Mouse (Mus musculus) c-Kit-positive CD71-negative TER-119-negative erythroid progenitor cells, embryonic 14.5 days (primary cell): Measurements from ENCODE around the gene Hnrnpab.

Source experiments
- DNase-seq: peaks from one replicate; pipeline ENCODE4 v3.0.0-alpha.2; 2013; ENCODE audit warnings: low read depth

The Hnrnpab gene

DNA sequence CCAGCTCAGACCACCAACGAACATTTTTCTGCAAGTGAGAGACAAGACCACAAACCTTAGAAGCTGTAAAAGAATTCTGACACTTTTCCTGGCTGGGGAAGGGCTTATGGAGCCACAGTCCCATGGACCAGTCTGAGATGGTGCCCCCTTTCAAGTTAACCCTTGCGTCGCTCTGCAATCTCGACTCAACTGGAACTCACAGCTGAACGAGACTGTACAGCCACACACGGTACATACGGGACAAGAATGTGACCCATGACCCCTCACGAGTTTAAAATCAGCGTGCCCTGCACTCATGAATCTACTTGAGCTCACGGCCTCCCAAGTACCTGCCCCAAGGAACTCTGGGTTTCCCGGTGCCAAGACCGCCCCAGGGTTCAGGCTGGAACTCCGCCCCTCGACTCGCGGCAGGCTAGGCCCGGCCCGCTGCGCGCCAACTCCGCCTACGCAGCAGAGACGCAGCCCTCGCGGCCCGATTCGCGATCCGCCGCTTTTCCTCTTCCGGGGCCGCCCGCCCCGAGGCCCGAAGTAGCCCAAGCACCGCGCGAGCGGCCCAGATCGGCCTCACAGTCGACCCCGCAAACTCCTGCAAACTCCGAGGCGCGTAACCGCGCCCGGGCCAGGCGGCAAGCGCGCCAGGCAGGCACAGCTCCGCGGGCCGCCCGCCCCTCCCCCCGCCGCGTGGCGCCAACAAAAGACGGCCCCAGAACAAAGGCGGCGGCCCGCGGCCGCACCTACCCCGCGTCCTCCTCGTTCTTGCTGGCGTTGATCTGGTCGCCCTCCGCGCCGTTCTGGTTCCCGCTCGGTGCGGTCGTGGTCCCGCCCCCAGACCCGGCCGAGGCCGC is 823 bp downstream of the Hnrnpab start:
- peak; percentile 66 for DNase-seq

GRCm38 (mm10) chr11:51602253-51602652 is 4.4 kb downstream of the Hnrnpab start:
- DNase-seq, result no peak

- no peak for DNase-seq
These were observed 9.1 kb downstream of the Hnrnpab start for GRCm38 (mm10) chr11:51597553-51597952.

DNA sequence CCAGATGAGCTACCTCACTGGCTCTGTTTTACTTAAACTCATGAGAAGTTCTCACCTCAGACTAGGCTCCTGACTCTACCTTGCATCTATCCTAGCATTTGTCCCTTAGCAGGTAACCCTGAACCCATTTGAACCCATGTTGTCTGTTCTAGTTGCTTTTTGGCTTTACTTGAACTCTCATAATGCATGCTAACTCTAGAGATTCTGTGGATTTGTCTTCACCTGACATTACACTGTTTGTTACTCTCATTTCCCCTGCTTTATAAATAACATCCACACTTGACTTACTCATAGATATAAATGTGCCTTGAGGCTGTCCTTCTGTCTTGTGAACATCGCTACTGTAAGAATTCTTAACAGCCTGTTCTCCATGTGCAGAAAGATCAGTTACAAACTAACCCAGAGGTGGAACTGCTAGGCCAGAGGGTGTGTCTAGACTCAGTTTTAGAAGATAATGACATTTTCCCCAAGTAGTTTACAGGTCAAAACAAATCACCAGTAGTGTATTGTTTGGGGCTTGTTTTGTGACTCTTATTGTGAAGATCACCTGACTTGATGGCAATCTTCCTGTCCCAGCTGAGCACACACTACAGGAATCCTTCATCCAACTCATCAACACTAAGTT is 11.1 kb downstream of the Hnrnpab start:
- no peak for DNase-seq

GRCm38 (mm10) chr11:51594715-51595350 is 11.8 kb downstream of the Hnrnpab start:
- DNase-seq, result no peak

GRCm38 (mm10) chr11:51593849-51594248 is 12.8 kb downstream of the Hnrnpab start:
- DNase-seq, result no peak

DNA sequence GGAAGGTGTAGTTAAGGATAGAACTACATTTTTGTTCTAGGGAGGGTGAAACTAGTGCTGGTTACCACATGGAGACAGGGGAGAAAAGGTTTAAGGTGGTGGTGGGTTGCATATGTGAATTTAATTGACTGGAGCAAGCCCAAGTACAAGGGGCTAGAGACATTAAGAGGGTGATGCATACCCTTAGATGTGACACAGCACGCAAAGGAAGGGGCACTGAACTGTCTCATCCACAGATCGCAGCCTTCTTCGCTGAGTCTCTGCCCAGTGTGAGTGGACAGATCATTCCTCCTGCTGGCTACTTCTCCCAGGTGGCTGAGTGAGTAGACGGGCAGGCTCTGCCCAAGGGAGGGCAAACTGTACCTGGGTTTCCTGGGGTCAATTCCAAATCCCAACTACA is 13.3 kb downstream of the Hnrnpab start:
- DNase-seq, result no peak

DNA sequence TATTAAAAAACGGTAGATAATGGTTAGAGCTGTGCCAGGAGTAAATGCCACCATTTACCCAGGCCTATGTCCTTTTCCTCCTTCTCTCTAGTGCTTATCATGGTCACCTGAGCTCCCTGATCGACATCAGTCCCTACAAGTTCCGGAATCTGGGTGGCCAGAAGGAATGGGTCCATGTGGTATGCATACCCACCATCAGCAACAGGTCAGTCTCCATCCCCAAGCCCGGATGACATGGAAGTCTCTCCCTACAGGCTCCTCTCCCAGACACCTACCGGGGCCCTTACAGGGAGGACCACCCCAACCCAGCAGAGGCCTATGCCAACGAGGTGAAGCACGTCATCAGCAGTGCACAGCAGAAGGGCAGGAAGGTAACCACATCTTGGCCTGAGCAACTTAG is 14.7 kb downstream of the Hnrnpab start:
- no peak for DNase-seq

- DNase-seq, result no peak
These were observed 15.5 kb downstream of the Hnrnpab start for GRCm38 (mm10) chr11:51591168-51591567.

- DNase-seq, result no peak
These were observed 16.6 kb downstream of the Hnrnpab start for GRCm38 (mm10) chr11:51590002-51590401.

- no peak for DNase-seq
These were observed 17.8 kb downstream of the Hnrnpab start for GRCm38 (mm10) chr11:51588833-51589232.

DNA sequence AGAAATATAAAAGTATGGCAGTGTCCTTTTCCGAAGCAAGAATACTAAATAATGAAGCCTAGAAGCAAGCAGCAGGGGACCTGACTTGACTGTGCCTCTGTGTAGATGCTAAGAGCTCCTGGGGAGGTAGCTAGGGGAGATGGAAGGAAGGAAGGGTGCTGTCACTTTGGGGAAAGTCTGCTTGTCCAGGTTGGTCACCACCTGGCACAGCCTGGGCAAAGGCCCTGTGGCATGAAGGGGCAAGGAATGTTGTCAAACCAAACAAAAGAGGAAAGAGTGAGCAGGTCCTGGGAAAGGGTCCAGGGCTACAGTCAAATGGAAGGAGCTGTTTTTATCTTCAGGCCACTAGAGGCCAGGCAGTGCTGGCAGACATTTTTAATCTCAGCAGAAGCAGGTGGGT is 19.6 kb downstream of the Hnrnpab start:
- no peak for DNase-seq

DNA sequence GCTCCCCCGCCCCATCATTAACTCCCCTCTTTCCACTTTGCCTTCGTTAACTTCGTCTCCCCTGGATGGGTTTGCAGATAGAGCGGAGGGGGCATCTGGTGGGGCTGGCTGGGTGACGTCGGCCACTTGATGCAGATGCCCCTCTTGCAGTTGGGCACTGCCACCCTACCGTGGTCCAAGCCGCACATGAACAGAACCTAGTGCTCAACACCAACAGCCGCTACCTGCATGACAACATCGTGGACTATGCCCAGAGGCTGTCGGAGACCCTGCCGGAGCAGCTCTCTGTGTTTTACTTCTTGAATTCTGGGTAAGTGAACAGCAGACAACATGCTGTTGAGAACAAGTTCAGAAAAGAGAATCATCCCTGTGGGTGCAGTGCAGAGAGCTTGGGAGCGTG is 20.2 kb downstream of the Hnrnpab start:
- no peak for DNase-seq

- DNase-seq, result no peak
These were observed 20.9 kb downstream of the Hnrnpab start for GRCm38 (mm10) chr11:51585608-51586252.

GRCm38 (mm10) chr11:51584431-51585248 is 22.0 kb downstream of the Hnrnpab start, which contains the start of gene Phykpl:
Gene Phykpl (plus strand): TSS chr11:51584757.
- DNase-seq, result peak; percentile 91

GRCm38 (mm10) chr11:51584057-51584430 is 22.6 kb downstream of the Hnrnpab start:
- no peak for DNase-seq

DNA sequence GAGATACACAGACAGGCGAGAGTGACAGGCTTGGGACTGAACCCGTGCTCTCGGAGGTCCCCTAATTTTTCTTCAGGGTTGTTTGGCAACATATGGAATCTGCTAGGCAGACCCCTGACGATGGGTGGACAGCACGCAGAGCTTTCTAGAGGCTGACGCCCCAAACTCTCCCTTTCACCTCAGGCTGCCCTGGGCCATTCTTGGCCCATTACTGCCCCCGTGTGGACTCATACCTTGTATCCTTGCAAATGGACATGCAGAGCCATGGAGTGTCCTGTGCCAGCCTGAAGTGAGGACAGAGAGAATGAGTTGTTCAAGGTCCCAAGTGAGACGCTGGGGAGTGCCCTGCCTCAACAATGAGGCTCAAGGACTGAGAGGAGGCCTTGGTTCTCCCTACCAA is 23.9 kb downstream of the Hnrnpab start:
- DNase-seq, result peak; percentile 79

DNA sequence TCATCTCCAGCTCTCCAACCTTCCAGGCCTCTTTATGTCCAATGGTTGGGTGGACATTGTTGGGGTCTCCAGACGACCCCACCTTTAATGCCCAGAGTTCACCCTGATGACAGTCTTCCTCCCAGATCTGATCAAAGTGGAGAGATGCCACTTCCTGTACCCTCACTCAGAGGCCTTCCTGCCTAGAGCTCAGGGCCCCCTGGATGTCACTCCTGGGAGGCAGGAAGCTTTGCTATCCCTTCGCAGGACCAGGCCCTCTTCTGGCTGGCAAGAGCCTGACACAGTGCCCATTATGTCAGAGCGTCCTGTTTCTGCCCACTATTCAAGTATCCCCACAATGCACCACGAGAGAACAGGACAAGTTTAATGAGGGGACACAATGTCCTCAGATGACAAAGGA is 27.6 kb downstream of the Hnrnpab start:
- no peak for DNase-seq

DNA sequence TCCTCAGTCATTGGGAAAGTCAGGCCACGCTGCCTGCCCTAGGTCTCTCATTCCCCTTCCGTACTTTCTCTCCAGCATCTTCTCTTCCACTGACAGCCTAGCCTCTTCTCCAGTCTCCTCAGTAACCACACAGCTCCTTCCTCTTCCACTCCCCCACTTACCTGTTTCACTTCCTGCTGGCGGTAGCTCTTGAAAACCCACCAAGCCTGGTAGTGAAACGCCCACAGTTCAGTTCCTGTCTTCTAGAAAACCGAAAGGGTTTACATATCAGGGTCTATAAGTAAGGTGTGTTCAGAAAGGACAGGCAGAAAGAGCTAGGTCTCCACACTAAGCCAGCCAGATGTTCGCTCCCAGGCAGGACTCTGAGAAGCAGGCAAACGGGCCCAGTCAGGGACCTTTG is 29.1 kb downstream of the Hnrnpab start:
- DNase-seq, result no peak

- DNase-seq, result no peak
These were observed 30.2 kb downstream of the Hnrnpab start for GRCm38 (mm10) chr11:51576454-51576853.

DNA sequence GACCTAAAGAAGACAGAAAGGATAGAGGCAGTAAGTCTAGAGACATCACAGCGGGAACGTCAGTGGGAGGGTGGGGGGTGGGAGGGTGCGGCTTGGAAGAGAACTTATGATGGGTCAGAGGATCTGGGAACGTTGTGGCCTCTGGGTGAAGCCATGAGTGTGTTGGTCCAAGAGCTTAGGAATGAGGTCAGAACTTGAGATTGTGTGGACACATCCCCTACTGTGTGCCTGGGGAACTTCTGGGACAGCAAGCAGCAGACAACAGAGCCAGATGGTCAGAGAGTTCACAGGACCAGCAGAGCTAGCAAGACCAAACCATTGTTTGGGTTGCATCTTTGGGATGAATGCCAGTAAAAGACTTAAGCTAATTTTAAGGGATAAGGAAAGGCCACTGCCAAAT is 37.8 kb downstream of the Hnrnpab start:
- DNase-seq, result no peak

- no peak for DNase-seq
These were observed 40.7 kb downstream of the Hnrnpab start for GRCm38 (mm10) chr11:51565951-51566350.
